Mouse (Mus musculus): ENCODE results near the gene Gm17349. TPM values are rescaled to one million over a fixed set of nuclear protein-coding genes. Genes with fewer than 3 reads are reported as not detected.
A peak's percentile ranks its signal among the peaks of the same experiment; 100 is the strongest.
"Not testable (repeated sequence)": the region's sequence is repeated elsewhere in the genome, so short reads cannot be mapped to it uniquely, and the experiment has no call there.

The Gm17349 gene
- total RNA-seq, 2 experiments from 2014 or later: not detected

DNA sequence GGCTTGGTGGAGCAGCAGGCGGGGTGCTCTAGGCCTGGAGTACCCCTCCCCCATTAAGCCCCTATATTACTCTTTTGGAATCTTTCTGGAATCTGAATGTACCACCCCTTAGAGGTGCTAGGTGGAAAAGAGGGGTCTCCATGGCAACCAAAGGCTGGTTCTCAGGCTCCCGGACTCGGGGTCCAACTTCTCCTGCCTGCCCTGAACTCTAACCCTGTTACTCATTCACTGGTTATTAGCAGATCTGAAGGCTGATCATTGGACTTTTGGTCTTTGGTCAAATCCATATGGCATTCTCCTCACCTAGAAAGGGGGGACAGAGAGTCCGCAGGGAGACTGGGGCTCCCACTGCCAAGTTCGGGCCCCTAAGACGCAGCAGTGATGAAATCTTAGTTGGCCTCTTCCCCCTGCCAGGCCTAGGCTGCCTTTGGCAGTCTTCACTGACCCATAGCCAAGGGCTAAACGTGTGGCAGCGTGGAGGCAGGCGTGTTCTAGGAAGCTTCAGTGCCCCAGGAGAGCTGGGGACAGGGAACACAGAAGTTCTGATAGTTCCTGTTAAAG is 13.3 kb upstream of the Gm17349 start:
- peak; percentile 85 for DNase-seq (ENCODE audit: low spot score)

DNA sequence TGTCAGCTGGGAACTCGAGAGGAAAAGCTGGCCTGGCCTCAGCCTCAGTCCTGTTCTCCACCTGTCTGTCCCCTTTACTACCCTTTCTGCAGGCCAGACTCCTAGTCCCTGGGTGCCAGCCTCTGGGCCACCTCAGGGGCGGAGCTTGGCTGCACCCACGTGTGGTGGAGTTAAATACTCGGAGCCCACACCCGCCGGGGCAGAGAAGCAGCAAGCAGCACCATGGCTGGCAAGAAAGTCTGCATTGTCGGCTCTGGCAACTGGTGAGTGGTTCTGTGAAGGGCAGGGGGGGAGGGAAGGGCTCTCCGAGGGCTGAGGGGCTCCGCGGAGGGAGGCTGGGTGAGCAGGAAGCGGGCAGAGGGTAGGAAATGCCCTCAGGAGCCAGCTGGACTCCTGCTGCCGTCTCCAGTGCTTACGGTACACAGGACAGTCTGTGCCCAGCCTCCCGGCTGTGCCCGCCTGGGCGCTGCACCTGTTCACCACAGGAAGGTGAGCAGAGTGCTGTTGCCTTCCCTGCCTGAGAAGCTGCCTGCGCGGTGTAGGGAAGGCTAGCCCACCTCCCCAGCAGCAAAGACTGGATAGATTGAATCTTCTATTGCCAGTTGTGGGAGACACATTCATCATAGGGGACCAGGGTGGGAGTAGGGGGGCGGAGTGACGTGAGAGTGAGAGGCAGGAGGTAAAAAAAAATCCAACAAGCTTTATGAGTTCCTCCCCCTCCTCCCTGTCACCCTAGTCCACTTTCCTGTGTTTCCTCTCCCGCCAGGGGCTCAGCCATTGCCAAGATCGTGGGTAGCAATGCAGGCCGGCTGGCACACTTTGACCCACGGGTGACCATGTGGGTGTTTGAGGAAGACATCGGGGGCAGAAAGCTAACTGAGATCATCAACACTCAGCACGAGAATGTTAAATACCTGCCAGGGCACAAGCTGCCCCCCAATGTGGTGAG is 12.4 kb upstream of the Gm17349 start, which contains the start of gene Gpd1:
TSS of gene Gpd1 (plus strand) at position 130 of the 949 bp plus-strand sequence.
- DNase-seq (ENCODE audit: low spot score): peak; percentile 85

- no peak for DNase-seq (ENCODE audit: low spot score)
These were observed 11.5 kb upstream of the Gm17349 start for GRCm38 (mm10) chr15:99716814-99717213.

DNA sequence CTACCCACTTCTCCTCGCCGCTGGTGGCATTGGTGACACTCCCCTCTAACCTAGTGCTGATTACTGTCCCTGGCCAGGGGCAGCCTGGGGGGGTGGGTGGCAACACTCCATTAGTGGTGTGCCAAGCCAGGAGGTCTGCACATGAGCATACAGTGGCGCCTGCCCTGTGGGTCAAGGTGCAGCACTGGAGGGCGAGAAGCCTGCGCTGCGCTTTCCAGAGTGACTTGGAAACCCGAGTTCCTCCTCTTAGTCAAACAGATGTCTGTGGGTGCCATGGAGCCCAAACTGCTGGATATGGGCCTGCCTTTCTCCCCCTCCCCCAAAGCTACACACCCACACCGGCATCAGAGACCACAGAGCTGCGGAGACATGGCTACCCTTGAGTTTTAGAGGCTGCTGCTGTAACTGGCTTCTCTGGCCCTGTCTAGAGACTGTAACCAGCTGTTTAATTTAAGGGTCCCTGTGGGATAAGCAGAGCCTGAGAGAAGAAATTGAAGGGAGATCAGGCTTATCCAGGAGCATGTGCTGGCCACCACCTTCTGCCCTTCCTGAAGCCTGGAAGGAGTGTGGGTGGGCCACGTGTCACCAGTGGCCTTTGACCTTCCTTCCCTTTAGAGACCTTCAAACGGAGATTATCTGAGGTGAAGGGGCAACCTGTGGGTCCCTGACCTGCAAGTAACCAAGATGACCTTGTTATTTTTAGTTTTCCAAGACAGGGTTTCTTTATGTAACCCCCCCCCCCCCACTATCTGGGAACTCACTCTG is 10.9 kb upstream of the Gm17349 start:
- DNase-seq (ENCODE audit: low spot score): no peak

DNA sequence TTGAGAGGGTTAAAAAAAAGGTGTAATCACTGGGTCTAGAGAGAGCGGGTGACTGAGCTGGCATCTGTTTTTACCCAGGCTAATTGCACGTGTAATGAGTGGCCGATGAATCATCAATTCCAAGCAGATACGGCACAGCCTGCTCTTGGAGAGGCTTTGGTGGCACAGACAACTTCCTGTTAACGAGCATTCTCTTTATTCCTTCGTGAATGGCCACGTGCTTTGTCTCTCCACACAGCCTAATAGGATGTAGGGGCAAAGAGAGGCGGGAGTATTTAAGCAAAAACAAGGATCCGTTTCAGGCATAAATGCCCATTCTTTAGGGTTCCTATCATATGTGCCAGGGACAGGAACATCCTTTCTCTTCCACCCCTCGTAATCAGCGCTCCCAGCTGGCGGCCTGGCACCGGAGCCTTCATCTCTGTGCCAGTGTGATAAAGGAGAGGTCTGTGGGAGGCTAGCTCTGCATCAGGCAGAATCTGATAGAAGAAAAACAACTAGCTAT is 10.1 kb upstream of the Gm17349 start:
- DNase-seq (ENCODE audit: low spot score): no peak

GRCm38 (mm10) chr15:99714858-99715257 is 9.6 kb upstream of the Gm17349 start:
- DNase-seq (ENCODE audit: low spot score): peak; percentile 87

GRCm38 (mm10) chr15:99714206-99714605 is 8.9 kb upstream of the Gm17349 start:
- DNase-seq (ENCODE audit: low spot score): no peak

- DNase-seq (ENCODE audit: low spot score): no peak
These were observed 8.3 kb upstream of the Gm17349 start for GRCm38 (mm10) chr15:99713569-99713968.

DNA sequence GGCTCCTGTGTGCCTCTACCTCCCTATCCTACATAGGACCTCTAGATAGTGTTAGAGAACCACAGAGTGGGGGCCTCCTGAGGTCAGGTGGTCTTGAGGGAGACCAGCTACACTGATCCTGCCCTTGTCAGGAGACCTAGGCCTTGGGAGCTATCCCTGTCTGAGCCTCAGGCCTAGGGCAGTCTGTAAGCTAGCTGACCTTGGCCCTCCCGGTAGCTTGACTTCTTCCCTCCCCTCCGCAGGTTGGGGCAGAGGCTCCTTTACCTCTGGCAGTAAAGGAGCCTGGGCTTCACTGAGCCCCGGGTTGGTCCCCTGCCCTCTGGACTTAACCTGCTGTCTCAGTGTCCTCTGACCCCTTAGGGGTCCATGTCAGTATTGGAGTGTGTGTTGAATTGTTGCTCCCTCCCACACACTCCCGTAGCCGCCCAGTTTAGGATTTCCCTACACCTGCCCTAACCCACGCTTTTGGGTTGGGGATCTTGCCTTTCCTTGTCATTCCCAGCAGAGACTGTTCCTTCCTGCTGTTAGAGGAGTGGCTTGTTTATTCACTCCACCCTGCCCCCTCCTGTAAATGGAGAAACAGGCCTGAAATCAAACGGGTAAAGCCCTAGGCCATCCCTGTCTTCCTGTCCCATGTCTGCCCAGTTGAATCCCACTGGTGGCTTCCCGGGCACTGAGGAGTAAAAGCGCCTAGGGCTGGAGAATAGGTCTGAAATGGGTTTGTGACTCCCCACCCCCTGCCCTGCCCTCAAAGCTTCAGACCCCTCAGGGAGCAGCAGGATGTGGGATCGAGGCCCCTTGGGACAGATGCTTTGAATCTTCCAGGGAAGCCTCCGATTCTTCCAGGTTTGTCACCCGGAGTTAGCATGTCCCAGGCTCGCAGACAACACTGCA is 7.6 kb upstream of the Gm17349 start:
- DNase-seq (ENCODE audit: low spot score): no peak

DNA sequence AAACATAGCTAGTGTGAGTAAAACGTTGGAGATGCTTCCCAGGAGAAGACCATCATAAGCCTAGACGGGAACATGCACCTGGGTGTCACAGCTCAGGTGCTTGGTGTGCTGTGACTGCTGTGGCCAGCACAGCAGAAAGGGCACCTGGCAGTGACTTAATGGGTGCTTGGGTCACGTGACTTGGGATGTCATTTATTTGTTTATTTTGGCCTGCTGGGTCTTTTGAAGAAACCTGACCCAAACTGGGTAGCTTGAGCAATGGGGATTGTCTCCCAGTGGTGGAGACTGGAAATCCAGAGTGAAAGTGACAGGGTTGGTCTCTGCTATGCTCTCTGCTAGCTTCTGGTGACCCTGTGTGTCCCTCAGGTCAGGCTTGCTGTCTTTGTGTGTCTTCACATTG is 6.2 kb upstream of the Gm17349 start:
- DNase-seq (ENCODE audit: low spot score): no peak

- no peak for DNase-seq (ENCODE audit: low spot score)
These were observed 5.2 kb upstream of the Gm17349 start for GRCm38 (mm10) chr15:99710221-99711190.

DNA sequence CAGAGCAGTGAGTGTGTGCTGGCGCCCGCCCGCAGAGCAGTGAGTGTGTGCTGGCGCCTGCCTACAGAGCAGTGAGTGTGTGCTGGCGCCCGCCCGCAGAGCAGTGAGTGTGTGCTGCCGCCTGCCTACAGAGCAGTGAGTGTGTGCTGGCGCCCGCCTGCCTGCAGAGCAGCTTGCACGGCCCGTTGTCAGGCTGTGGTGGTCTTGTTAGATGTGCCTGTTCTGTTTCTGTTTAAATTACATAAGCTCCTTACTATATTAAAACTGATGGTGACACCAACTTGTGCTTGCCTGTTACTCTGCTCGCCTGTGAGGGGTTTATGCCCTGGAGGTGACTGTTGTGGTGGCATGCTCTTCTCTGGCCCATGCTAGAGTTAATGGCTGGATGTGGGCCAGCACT is 2.9 kb upstream of the Gm17349 start:
- no peak for DNase-seq (ENCODE audit: low spot score)

- no peak for DNase-seq (ENCODE audit: low spot score)
These were observed 409 bp downstream of the Gm17349 start for GRCm38 (mm10) chr15:99704881-99705280.

GRCm38 (mm10) chr15:99704041-99704681 is 1.1 kb downstream of the Gm17349 start:
- DNase-seq (ENCODE audit: low spot score): no peak

- no peak for DNase-seq (ENCODE audit: low spot score)
These were observed 1.6 kb downstream of the Gm17349 start for GRCm38 (mm10) chr15:99703676-99704040.

GRCm38 (mm10) chr15:99703104-99703503 is 2.2 kb downstream of the Gm17349 start:
- DNase-seq (ENCODE audit: low spot score): no peak

GRCm38 (mm10) chr15:99701999-99702900 is 3.0 kb downstream of the Gm17349 start, which contains the start of gene Smarcd1:
TSS of gene Smarcd1 (plus strand) at chr15:99702129.
- peak; percentile 93 for DNase-seq (ENCODE audit: low spot score)

DNA sequence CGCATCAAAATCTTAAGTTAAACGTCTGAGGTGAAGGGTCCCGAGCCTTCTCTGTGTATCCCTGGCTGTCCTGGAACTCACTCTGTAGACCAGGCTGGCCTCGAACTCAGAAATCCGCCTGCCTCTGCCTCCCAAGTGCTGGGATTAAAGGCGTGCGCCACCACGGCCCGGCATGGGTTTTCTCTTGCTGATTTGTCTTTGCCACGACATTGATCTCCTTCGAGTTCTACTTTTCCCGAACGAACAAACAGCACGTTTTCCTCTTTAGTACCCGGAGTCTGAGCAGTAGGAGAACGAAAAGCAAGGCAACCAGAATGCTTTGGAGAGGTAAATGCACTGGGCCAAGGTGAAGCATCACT is 3.7 kb downstream of the Gm17349 start:
- not testable (repeated sequence) for DNase-seq (ENCODE audit: low spot score)

Data from gastrocnemius, adult 18-20 months (tissue).